Mouse (Mus musculus): ENCODE results near the gene Psma1.

Psma1 gene

GRCm38 (mm10) chr7:114268446-114268845, 7.5 kb downstream of the Psma1 start:
- DNase-seq: no peak

GRCm38 (mm10) chr7:114253885-114254833, 21.8 kb downstream of the Psma1 start, which contains the start of gene Copb1:
Gene Copb1 (minus strand): TSS chr7:114254711.
- DNase-seq: peak; percentile 94

GRCm38 (mm10) chr7:114251684-114252083, 24.2 kb downstream of the Psma1 start:
- DNase-seq: no peak

- no peak for DNase-seq
Observed at GRCm38 (mm10) chr7:114233980-114234379, 41.9 kb downstream of the Psma1 start.

GRCm38 (mm10) chr7:114232982-114233381, 42.9 kb downstream of the Psma1 start:
- DNase-seq: no peak

- DNase-seq: no peak
Observed at GRCm38 (mm10) chr7:114231857-114232256, 44.1 kb downstream of the Psma1 start.

- DNase-seq: no peak
Observed at GRCm38 (mm10) chr7:114226521-114226920, 49.4 kb downstream of the Psma1 start.

- DNase-seq: no peak
Observed at GRCm38 (mm10) chr7:114220433-114220832, 55.5 kb downstream of the Psma1 start.

- DNase-seq: no peak
Observed at GRCm38 (mm10) chr7:114216908-114217307, 59.0 kb downstream of the Psma1 start.

Data from thymus, postnatal 25 days (tissue).